Mouse (Mus musculus): ENCODE data around the gene Slc31a2. TPM values are rescaled to one million over a fixed set of nuclear protein-coding genes. Genes with fewer than 3 reads are reported as not detected.

Slc31a2 gene
- polyA plus RNA-seq (2015; fragmentation: Nextera tagmentation; extraction: Ambion mirVana): 23.9 and 26.5 TPM in 2 replicates

- no peak for ATAC-seq (replicated peaks; ENCODE audit: low FRiP score)
- H3K9ac ChIP-seq: no peak within 1 kb of the TSS
- no peaks in the 10 kb centered on the region for H3K36me3 ChIP-seq
- 0 out of 2 replicates have a peak, but pooled peaks cover 7% of the 10 kb centered on the region for H3K4me1 ChIP-seq
- no peak within 1 kb of the TSS for H3K4me3 ChIP-seq (replicated peaks)
- H3K27me3 ChIP-seq: no peaks in the 10 kb centered on the region
- 43% methylated on average over 2 of the region's 2 CpGs for WGBS
- no peak within 1 kb of the TSS for H3K27ac ChIP-seq
- H3K4me2 ChIP-seq: no peak within 1 kb of the TSS
- no peaks in the 10 kb centered on the region for H3K9me3 ChIP-seq (replicated peaks)
Measured at GRCm38 (mm10) chr4:62262276-62262675, at the start of gene Slc31a2. Gene Slc31a2 (plus strand): TSS chr4:62262562.

DNA sequence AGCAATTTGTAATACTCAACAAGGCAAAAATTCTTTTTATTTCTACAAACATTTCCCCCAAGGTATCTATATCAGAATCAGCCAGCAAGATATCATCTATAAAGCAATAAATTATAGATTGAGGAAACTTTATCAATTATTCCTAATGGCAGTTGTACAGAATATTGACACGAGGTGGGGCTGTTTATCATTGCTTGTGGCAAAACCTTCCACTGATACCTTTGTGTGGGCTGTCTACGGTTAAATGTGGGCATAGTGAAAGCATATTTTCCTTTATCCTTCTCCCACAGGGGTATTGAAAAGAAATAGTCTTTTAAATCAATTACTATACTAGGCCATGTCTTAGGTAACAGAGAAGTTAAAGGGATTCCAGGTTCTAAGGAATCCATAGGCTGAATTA, 48.9 kb upstream of the Slc31a2 start:
- 78% methylated on average over 2 of the region's 2 CpGs for WGBS
- no peak overlapping the region for H3K4me2 ChIP-seq
- no peaks in the 10 kb centered on the region for H3K27me3 ChIP-seq
- H3K9me3 ChIP-seq (replicated peaks): no peaks in the 10 kb centered on the region
- no peak overlapping the region for H3K4me3 ChIP-seq (replicated peaks)
- no peak overlapping the region for H3K9ac ChIP-seq
- no peak overlapping the region for H3K27ac ChIP-seq
- no peaks in the 10 kb centered on the region for H3K36me3 ChIP-seq
- H3K4me1 ChIP-seq: peaks cover 6% of the 10 kb centered on the region
- no peak for ATAC-seq (replicated peaks; ENCODE audit: low FRiP score)

DNA sequence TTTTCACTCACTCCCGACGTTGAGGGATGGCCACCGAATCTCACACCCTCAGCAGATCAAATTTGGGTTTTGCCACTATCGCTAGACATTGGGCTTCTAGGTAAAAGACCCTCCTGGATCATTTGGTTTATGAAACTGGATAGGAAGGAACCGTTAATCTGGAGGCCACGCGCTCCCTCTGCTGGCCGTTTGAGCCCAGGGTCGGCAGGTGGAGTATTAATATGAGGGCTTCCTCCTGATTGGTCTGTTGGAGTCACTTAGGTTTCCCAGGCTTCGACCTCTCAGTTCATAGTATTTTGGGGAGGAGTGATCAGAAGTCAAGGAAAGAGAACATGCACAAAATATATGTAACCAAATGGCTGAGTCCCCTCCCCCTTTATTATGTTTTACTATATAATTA, 34.0 kb upstream of the Slc31a2 start:
- no peak overlapping the region for H3K27ac ChIP-seq
- H3K36me3 ChIP-seq: no peaks in the 10 kb centered on the region
- no peak overlapping the region for H3K4me2 ChIP-seq
- no peaks in the 10 kb centered on the region for H3K4me1 ChIP-seq
- H3K9me3 ChIP-seq (replicated peaks): no peaks in the 10 kb centered on the region
- WGBS: 44% methylated on average over 10 of the region's 10 CpGs
- H3K9ac ChIP-seq: no peak overlapping the region
- no peak overlapping the region for H3K4me3 ChIP-seq (replicated peaks)
- no peaks in the 10 kb centered on the region for H3K27me3 ChIP-seq
- no peak for ATAC-seq (replicated peaks; ENCODE audit: low FRiP score)

GRCm38 (mm10) chr4:62229448-62229847, 32.9 kb upstream of the Slc31a2 start:
- Histone ChIP-seq H3K36me3 (no peaks in the 10 kb centered on the region), H3K4me1 (no peaks in the 10 kb centered on the region), H3K27me3 (no peaks in the 10 kb centered on the region), H3K4me2 (no peak overlapping the region), H3K9me3 (replicated peaks) (no peaks in the 10 kb centered on the region), H3K27ac (no peak overlapping the region), H3K4me3 (replicated peaks) (no peak overlapping the region), H3K9ac (no peak overlapping the region)
- no peak for ATAC-seq (replicated peaks; ENCODE audit: low FRiP score)
- WGBS: 90% methylated on average over 7 of the region's 7 CpGs

- no peak overlapping the region for H3K4me3 ChIP-seq (replicated peaks)
- no peaks in the 10 kb centered on the region for H3K9me3 ChIP-seq (replicated peaks)
- no peak overlapping the region for H3K4me2 ChIP-seq
- H3K27me3 ChIP-seq: no peaks in the 10 kb centered on the region
- WGBS: 79% methylated on average over 1 of the region's 1 CpGs
- ATAC-seq (replicated peaks; ENCODE audit: low FRiP score): no peak
- no peaks in the 10 kb centered on the region for H3K4me1 ChIP-seq
- no peaks in the 10 kb centered on the region for H3K36me3 ChIP-seq
- no peak overlapping the region for H3K27ac ChIP-seq
- no peak overlapping the region for H3K9ac ChIP-seq
Measured at GRCm38 (mm10) chr4:62230153-62230552, 32.2 kb upstream of the Slc31a2 start.

DNA sequence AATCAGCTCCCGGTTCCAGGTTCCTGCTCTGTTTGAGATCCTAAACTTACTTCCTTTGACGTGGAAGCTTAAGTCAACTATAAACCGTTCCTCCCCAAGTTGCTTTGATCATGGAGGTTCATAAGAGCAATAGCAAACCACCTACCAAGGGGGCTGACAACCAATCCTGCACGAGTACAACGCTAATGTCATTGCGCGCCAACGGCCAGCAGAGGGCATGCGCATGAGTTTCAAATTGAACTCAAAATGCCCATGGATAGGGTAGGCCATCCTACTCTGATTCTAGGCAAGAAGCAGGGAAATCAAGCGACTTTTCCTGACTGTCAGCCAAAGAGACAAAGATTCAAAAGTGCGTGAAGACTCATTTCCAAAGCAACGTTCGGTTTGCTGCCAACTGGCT, 31.6 kb upstream of the Slc31a2 start, which contains the start of gene Zfp37:
TSS of gene Zfp37 (minus strand) at position 279 of the 400 bp plus-strand sequence.
- Histone ChIP-seq H3K4me3 (replicated peaks) (no peak within 1 kb of the TSS), H3K4me1 (no peaks in the 10 kb centered on the region), H3K27ac (no peak within 1 kb of the TSS), H3K9ac (no peak within 1 kb of the TSS), H3K27me3 (no peaks in the 10 kb centered on the region), H3K4me2 (no peak within 1 kb of the TSS), H3K36me3 (no peaks in the 10 kb centered on the region), H3K9me3 (replicated peaks) (no peaks in the 10 kb centered on the region)
- no peak for ATAC-seq (replicated peaks; ENCODE audit: low FRiP score)
- 78% methylated on average over 13 of the region's 13 CpGs for whole genome bisulfite sequencing

GRCm38 (mm10) chr4:62240586-62240985, 21.8 kb upstream of the Slc31a2 start:
- 67% methylated on average over 6 of the region's 6 CpGs for WGBS
- Histone ChIP-seq H3K27ac (no peak overlapping the region), H3K9me3 (replicated peaks) (no peaks in the 10 kb centered on the region), H3K4me1 (no peaks in the 10 kb centered on the region), H3K4me3 (replicated peaks) (no peak overlapping the region), H3K36me3 (no peaks in the 10 kb centered on the region), H3K9ac (no peak overlapping the region), H3K27me3 (no peaks in the 10 kb centered on the region), H3K4me2 (no peak overlapping the region)
- no peak for ATAC-seq (replicated peaks; ENCODE audit: low FRiP score)

DNA sequence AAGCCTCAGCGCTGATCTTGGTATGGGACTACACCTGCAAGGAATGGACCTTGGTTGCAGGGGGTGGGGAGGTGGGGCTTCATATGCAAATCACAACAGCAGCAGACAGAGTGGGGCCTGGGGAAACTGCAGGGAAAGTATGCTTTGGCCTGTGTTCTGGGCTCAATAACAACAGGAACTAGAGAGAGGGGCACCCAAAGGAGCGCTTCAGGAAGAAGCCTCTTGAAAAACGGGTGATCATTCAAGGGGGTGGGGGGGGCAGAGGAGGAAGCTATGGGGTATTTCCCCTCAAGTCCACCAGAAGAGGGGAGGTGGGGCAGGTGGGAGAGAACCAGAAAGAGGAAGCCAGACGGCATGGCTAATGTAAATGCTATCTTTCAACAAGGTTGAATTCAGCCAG, 14.0 kb upstream of the Slc31a2 start:
- no peak overlapping the region for H3K4me3 ChIP-seq (replicated peaks)
- H3K4me1 ChIP-seq: no peaks in the 10 kb centered on the region
- no peak overlapping the region for H3K4me2 ChIP-seq
- ATAC-seq (replicated peaks; ENCODE audit: low FRiP score): no peak
- H3K9ac ChIP-seq: no peak overlapping the region
- WGBS: 40% methylated on average over 4 of the region's 4 CpGs
- H3K27me3 ChIP-seq: no peaks in the 10 kb centered on the region
- H3K9me3 ChIP-seq (replicated peaks): no peaks in the 10 kb centered on the region
- H3K36me3 ChIP-seq: no peaks in the 10 kb centered on the region
- H3K27ac ChIP-seq: no peak overlapping the region

- 47% methylated on average over 3 of the region's 3 CpGs for WGBS
- H3K9ac ChIP-seq: no peak overlapping the region
- no peak overlapping the region for H3K27ac ChIP-seq
- H3K27me3 ChIP-seq: no peaks in the 10 kb centered on the region
- H3K9me3 ChIP-seq (replicated peaks): no peaks in the 10 kb centered on the region
- no peak overlapping the region for H3K4me2 ChIP-seq
- H3K4me1 ChIP-seq: no peaks in the 10 kb centered on the region
- no peak for ATAC-seq (replicated peaks; ENCODE audit: low FRiP score)
- H3K36me3 ChIP-seq: no peaks in the 10 kb centered on the region
- H3K4me3 ChIP-seq (replicated peaks): no peak overlapping the region
Measured at GRCm38 (mm10) chr4:62250896-62251544, 11.3 kb upstream of the Slc31a2 start.

- Histone ChIP-seq H3K36me3 (no peaks in the 10 kb centered on the region), H3K27ac (no peak overlapping the region), H3K4me2 (no peak overlapping the region), H3K4me3 (replicated peaks) (no peak overlapping the region), H3K9ac (no peak overlapping the region), H3K9me3 (replicated peaks) (no peaks in the 10 kb centered on the region), H3K27me3 (no peaks in the 10 kb centered on the region), H3K4me1 (no peaks in the 10 kb centered on the region)
- ATAC-seq (replicated peaks; ENCODE audit: low FRiP score): no peak
- WGBS: 89% methylated on average over 4 of the region's 4 CpGs
Measured at GRCm38 (mm10) chr4:62251776-62252175, 10.6 kb upstream of the Slc31a2 start.

DNA sequence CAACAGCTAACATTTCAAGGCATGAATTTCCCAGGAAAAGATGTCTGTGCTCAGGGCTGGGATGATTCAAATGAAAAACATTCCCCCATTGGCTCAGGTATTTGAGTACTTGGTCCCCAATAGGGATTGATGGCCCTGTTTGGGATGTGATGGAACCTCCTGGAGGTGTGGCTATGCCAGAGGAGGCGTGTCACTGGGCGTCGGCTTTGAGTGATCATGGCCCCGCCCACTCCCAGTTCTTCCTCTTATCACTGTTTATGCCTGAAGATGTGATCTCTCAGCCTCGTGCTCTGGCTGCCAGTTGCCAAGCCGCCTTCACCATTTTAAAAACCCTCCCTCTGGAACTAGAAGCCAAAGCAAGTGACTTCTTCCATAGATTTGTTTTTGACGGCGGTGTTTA, 7.8 kb upstream of the Slc31a2 start:
- Histone ChIP-seq H3K27ac (no peak overlapping the region), H3K9me3 (replicated peaks) (no peaks in the 10 kb centered on the region), H3K4me1 (no peaks in the 10 kb centered on the region), H3K4me2 (no peak overlapping the region), H3K4me3 (replicated peaks) (no peak overlapping the region), H3K27me3 (no peaks in the 10 kb centered on the region), H3K36me3 (no peaks in the 10 kb centered on the region), H3K9ac (no peak overlapping the region)
- WGBS: 66% methylated on average over 8 of the region's 8 CpGs
- ATAC-seq (replicated peaks; ENCODE audit: low FRiP score): no peak

GRCm38 (mm10) chr4:62256931-62257330, 5.4 kb upstream of the Slc31a2 start:
- Histone ChIP-seq H3K27ac (no peak overlapping the region), H3K27me3 (no peaks in the 10 kb centered on the region), H3K36me3 (no peaks in the 10 kb centered on the region), H3K9me3 (replicated peaks) (no peaks in the 10 kb centered on the region), H3K4me2 (no peak overlapping the region), H3K9ac (no peak overlapping the region), H3K4me3 (replicated peaks) (no peak overlapping the region), H3K4me1 (no peaks in the 10 kb centered on the region)
- 28% methylated on average over 8 of the region's 8 CpGs for WGBS
- ATAC-seq (replicated peaks; ENCODE audit: low FRiP score): no peak
